Mouse (Mus musculus): Measurements from ENCODE around the gene 2310039H08Rik.

2310039H08Rik gene

GRCm38 (mm10) chr17:46810672-46811071 lies 38.2 kb downstream of the 2310039H08Rik start:
- DNase-seq = no peak

- DNase-seq = no peak
These were observed 40.0 kb downstream of the 2310039H08Rik start for GRCm38 (mm10) chr17:46812442-46812841.

- DNase-seq = no peak
These were observed 41.2 kb downstream of the 2310039H08Rik start for GRCm38 (mm10) chr17:46813637-46814036.

- DNase-seq = no peak
These were observed 42.1 kb downstream of the 2310039H08Rik start for GRCm38 (mm10) chr17:46814497-46814896.

GRCm38 (mm10) chr17:46816306-46816705 lies 43.9 kb downstream of the 2310039H08Rik start:
- no peak for DNase-seq

GRCm38 (mm10) chr17:46817734-46818158 lies 45.3 kb downstream of the 2310039H08Rik start:
- DNase-seq = no peak

GRCm38 (mm10) chr17:46820628-46821027 lies 48.2 kb downstream of the 2310039H08Rik start:
- DNase-seq = no peak
